Mouse (Mus musculus) forebrain, embryonic 11.5 days (tissue): Measurements from ENCODE around the gene Hps5. TPM values are rescaled to one million over a fixed set of nuclear protein-coding genes. Genes with fewer than 3 reads are reported as not detected.

ENCODE experiments used
- ATAC-seq: fragments of 200-750 bp; cut with Nextera tagmentation; replicated peaks from 2 replicates; pipeline ENCODE4 v1.8.0; 2017; ENCODE audit warnings: moderate TSS enrichment; ENCODE audit not compliant: low FRiP score
- DNase-seq: peaks from one replicate; pipeline ENCODE4 v3.0.0-alpha.2; 2017; ENCODE audit warnings: low spot score
- H3K27ac ChIP-seq: fragments of 300-500 bp; sonication (generic); 2 replicates; pipeline ENCODE4 v1.5.1; 2014; ENCODE audit warnings: low read depth, low read length
- H3K27me3 ChIP-seq: fragments of 300-500 bp; sonication (generic); 2 replicates; pipeline ENCODE4 v1.6.1; 2014; ENCODE audit warnings: mild to moderate bottlenecking, low read length, mixed read lengths; ENCODE audit not compliant: control insufficient read depth, insufficient read depth
- H3K36me3 ChIP-seq: fragments of 300-500 bp; sonication (generic); 2 replicates; pipeline ENCODE4 v1.6.1; 2014; ENCODE audit warnings: mild to moderate bottlenecking, low read length, moderate library complexity, mixed read lengths; ENCODE audit not compliant: control insufficient read depth, insufficient read depth
- H3K4me1 ChIP-seq: fragments of 300-500 bp; sonication (generic); replicated peaks from 2 replicates; pipeline ENCODE4 v1.6.1; 2014; ENCODE audit warnings: low read length, mixed read lengths; ENCODE audit not compliant: control insufficient read depth, insufficient read depth
- H3K4me2 ChIP-seq: fragments of 300-500 bp; sonication (generic); 2 replicates; pipeline ENCODE4 v1.6.1; 2014; ENCODE audit warnings: low read depth, mild to moderate bottlenecking, low read length, moderate library complexity, mixed read lengths; ENCODE audit not compliant: severe bottlenecking
- H3K4me3 ChIP-seq: fragments of 300-500 bp; sonication (generic); 2 replicates; pipeline ENCODE4 v1.5.1; 2014; ENCODE audit warnings: low read depth, low read length
- H3K9ac ChIP-seq: fragments of 300-500 bp; sonication (generic); 2 replicates; pipeline ENCODE4 v1.6.1; 2014; ENCODE audit warnings: low read length
- H3K9me3 ChIP-seq: fragments of 300-500 bp; sonication (generic); 2 replicates; pipeline ENCODE4 v1.6.1; 2016; ENCODE audit warnings: low read length, mixed read lengths; ENCODE audit not compliant: control insufficient read depth
- whole genome bisulfite sequencing: fragments of 180-500 bp; shearing (Covaris S2); extraction: QIAGEN DNeasy Blood & Tissue Kit; methylation state at CpG from one replicate; pipeline ENCODE4 v1.1.7; 2014; 5-methylcytosine and 5-hydroxymethylcytosine counted together
- polyA plus RNA-seq: library from polyadenylated mRNA; unstranded; fragments of >200 nt; fragmentation: Nextera tagmentation; extraction: Ambion mirVana; gene quantifications from 2 replicates; pipeline ENCODE4 v1.2.1, GENCODE M21; 2014

Gene Hps5
- polyA plus RNA-seq, 1 experiment from 2014 or later: 23.7 TPM

GRCm38 (mm10) chr7:46796779-46797178, 915 bp upstream of the Hps5 start:
- Histone ChIP-seq H3K4me2 (peak overlapping the region; percentile 61), H3K4me3 (peak overlapping the region; percentile 92), H3K4me1 (peaks cover 7% of the 10 kb centered on the region), H3K36me3 (no peaks in the 10 kb centered on the region; the same call in 1 of the 2 replicates), H3K27ac (no peak overlapping the region), H3K9ac (peak overlapping the region; percentile 96), H3K27me3 (no peaks in the 10 kb centered on the region), H3K9me3 (no peaks in the 10 kb centered on the region)
- ATAC-seq (no peak), DNase-seq (no peak)
- 62% methylated on average over 6 of the region's 6 CpGs for WGBS

GRCm38 (mm10) chr7:46796206-46796679, 379 bp upstream of the Hps5 start:
- Histone ChIP-seq H3K4me2 (peak overlapping the region; percentile 61), H3K9me3 (no peaks in the 10 kb centered on the region), H3K27ac (no peak overlapping the region), H3K4me3 (peak overlapping the region; percentile 92), H3K27me3 (no peaks in the 10 kb centered on the region), H3K36me3 (no peaks in the 10 kb centered on the region; the same call in 1 of the 2 replicates), H3K9ac (peak overlapping the region; percentile 96), H3K4me1 (peaks cover 7% of the 10 kb centered on the region)
- DNase-seq (no peak), ATAC-seq (peak; percentile 72; the same call in 1 of the 2 replicates)
- 0% methylated on average over 27 of the region's 31 CpGs for WGBS

- ATAC-seq: no peak
- DNase-seq: no peak
- H3K4me2 ChIP-seq: no peak overlapping the region
- H3K27ac ChIP-seq: no peak overlapping the region
- peaks cover 7% of the 10 kb centered on the region for H3K4me1 ChIP-seq
- H3K9me3 ChIP-seq: no peaks in the 10 kb centered on the region
- WGBS: 89% methylated on average over 4 of the region's 4 CpGs
- no peaks in the 10 kb centered on the region for H3K27me3 ChIP-seq
- no peak overlapping the region for H3K4me3 ChIP-seq
- H3K36me3 ChIP-seq: no peaks in the 10 kb centered on the region
- no peak overlapping the region for H3K9ac ChIP-seq
These were observed 2.0 kb downstream of the Hps5 start for GRCm38 (mm10) chr7:46793871-46794270.

- 89% methylated on average over 5 of the region's 5 CpGs for WGBS
- H3K9me3 ChIP-seq: no peaks in the 10 kb centered on the region
- no peak overlapping the region for H3K4me3 ChIP-seq
- H3K4me2 ChIP-seq: no peak overlapping the region
- no peaks in the 10 kb centered on the region for H3K4me1 ChIP-seq
- H3K36me3 ChIP-seq: no peaks in the 10 kb centered on the region
- H3K27me3 ChIP-seq: no peaks in the 10 kb centered on the region
- no peak for ATAC-seq
- no peak overlapping the region for H3K9ac ChIP-seq
- H3K27ac ChIP-seq: no peak overlapping the region
- no peak for DNase-seq
These were observed 6.6 kb downstream of the Hps5 start for GRCm38 (mm10) chr7:46789177-46789849.

- H3K27me3 ChIP-seq: no peaks in the 10 kb centered on the region
- H3K36me3 ChIP-seq: no peaks in the 10 kb centered on the region; the same call in none of the 2 replicates
- no peak overlapping the region for H3K9ac ChIP-seq
- ATAC-seq (no peak), DNase-seq (peak; percentile 83)
- no peaks in the 10 kb centered on the region for H3K4me1 ChIP-seq
- H3K4me2 ChIP-seq: no peak overlapping the region
- H3K4me3 ChIP-seq: no peak overlapping the region
- 62% methylated on average over 4 of the region's 4 CpGs for WGBS
- no peak overlapping the region for H3K27ac ChIP-seq
- H3K9me3 ChIP-seq: no peaks in the 10 kb centered on the region
These were observed 25.2 kb downstream of the Hps5 start for GRCm38 (mm10) chr7:46770706-46771105.

- Histone ChIP-seq H3K9ac (no peak overlapping the region), H3K9me3 (no peaks in the 10 kb centered on the region), H3K4me2 (no peak overlapping the region), H3K4me1 (no peaks in the 10 kb centered on the region), H3K27me3 (no peaks in the 10 kb centered on the region), H3K4me3 (no peak overlapping the region), H3K27ac (no peak overlapping the region), H3K36me3 (no peaks in the 10 kb centered on the region; the same call in none of the 2 replicates)
- WGBS: 92% methylated on average over 7 of the region's 7 CpGs
- ATAC-seq: no peak
- DNase-seq: no peak
These were observed 27.4 kb downstream of the Hps5 start for GRCm38 (mm10) chr7:46768451-46768850.

GRCm38 (mm10) chr7:46767371-46767770, 28.5 kb downstream of the Hps5 start:
- no peak for DNase-seq
- no peak overlapping the region for H3K4me2 ChIP-seq
- no peak overlapping the region for H3K4me3 ChIP-seq
- no peak overlapping the region for H3K27ac ChIP-seq
- no peaks in the 10 kb centered on the region for H3K4me1 ChIP-seq
- H3K9ac ChIP-seq: no peak overlapping the region
- H3K9me3 ChIP-seq: no peaks in the 10 kb centered on the region
- H3K27me3 ChIP-seq: no peaks in the 10 kb centered on the region
- ATAC-seq: no peak
- H3K36me3 ChIP-seq: no peaks in the 10 kb centered on the region; the same call in none of the 2 replicates

GRCm38 (mm10) chr7:46764672-46765071, 31.2 kb downstream of the Hps5 start:
- ATAC-seq (no peak), DNase-seq (no peak)
- Histone ChIP-seq H3K9ac (no peak overlapping the region), H3K9me3 (no peaks in the 10 kb centered on the region), H3K27me3 (no peaks in the 10 kb centered on the region), H3K4me3 (no peak overlapping the region), H3K4me1 (no peaks in the 10 kb centered on the region), H3K27ac (no peak overlapping the region), H3K36me3 (no peaks in the 10 kb centered on the region; the same call in 1 of the 2 replicates), H3K4me2 (no peak overlapping the region)
- WGBS: 84% methylated on average over 8 of the region's 8 CpGs

- Histone ChIP-seq H3K4me2 (no peak overlapping the region), H3K27me3 (no peaks in the 10 kb centered on the region), H3K27ac (no peak overlapping the region), H3K9me3 (no peaks in the 10 kb centered on the region), H3K4me3 (no peak overlapping the region), H3K4me1 (no peaks in the 10 kb centered on the region), H3K36me3 (no peaks in the 10 kb centered on the region; the same call in 1 of the 2 replicates), H3K9ac (no peak overlapping the region)
- ATAC-seq: no peak
- 89% methylated on average over 5 of the region's 5 CpGs for WGBS
- no peak for DNase-seq
These were observed 33.3 kb downstream of the Hps5 start for GRCm38 (mm10) chr7:46762601-46763000.
